Mouse (Mus musculus) gonadal fat pad, adult 2 months (tissue): ENCODE results near the gene Clic3. TPM values are rescaled to one million over a fixed set of nuclear protein-coding genes. Genes with fewer than 3 reads are reported as not detected.

Experiments used
- polyA plus RNA-seq: library from polyadenylated mRNA; depleted of rRNA; stranded (reverse); fragments of >200 nt; gene quantifications from 2 replicates; pipeline ENCODE4 v1.2.3, GENCODE M21; 2012; rRNA removed

The Clic3 gene
- polyA plus RNA-seq, 1 experiment: 188 TPM

Other genes with a start within 250 kb of the Clic3 start
- 57.5 and 77.6 TPM in 2 replicates for gene Nelfb, start 245.3 kb upstream of the Clic3 start, polyA plus RNA-seq
- gene Stpg3, start 242.2 kb upstream of the Clic3 start, polyA plus RNA-seq: 0.74 and 0.93 TPM in 2 replicates
- gene Fam166a, start 238.1 kb upstream of the Clic3 start, polyA plus RNA-seq: 1.8 and 3.4 TPM in 2 replicates
- gene Tubb4b, start 232.1 kb upstream of the Clic3 start, polyA plus RNA-seq: 468 and 584 TPM in 2 replicates
- not detected in 2 replicates for gene Slc34a3, start 222.5 kb upstream of the Clic3 start, polyA plus RNA-seq
- 0.04 and 0.09 TPM in 2 replicates for gene Rnf224, start 220.1 kb upstream of the Clic3 start, polyA plus RNA-seq
- 9.0 and 13.9 TPM in 2 replicates for gene Rnf208, start 214.6 kb upstream of the Clic3 start, polyA plus RNA-seq
- 0.19 and 0.59 TPM in 2 replicates for gene Cysrt1, start 214.4 kb upstream of the Clic3 start, polyA plus RNA-seq
- gene AL732309.1, start 210.0 kb upstream of the Clic3 start, polyA plus RNA-seq: 23.2 and 23.7 TPM in 2 replicates
- 63.3 and 66.2 TPM in 2 replicates for gene Tmem203, start 201.4 kb upstream of the Clic3 start, polyA plus RNA-seq
- gene Tprn, start 194.2 kb upstream of the Clic3 start, polyA plus RNA-seq: 11.4 and 20.5 TPM in 2 replicates
- 44.6 and 56.3 TPM in 2 replicates for gene Ssna1, start 184.4 kb upstream of the Clic3 start, polyA plus RNA-seq
- gene Anapc2, start 184.4 kb upstream of the Clic3 start, polyA plus RNA-seq: 119 and 122 TPM in 2 replicates
- gene Tmem210, start 168.7 kb upstream of the Clic3 start, polyA plus RNA-seq: 1.4 and 2.0 TPM in 2 replicates
- gene Lrrc26, start 166.9 kb upstream of the Clic3 start, polyA plus RNA-seq: 5.1 and 7.0 TPM in 2 replicates
- 0.12 and 0.15 TPM in 2 replicates for gene Grin1, start 137.7 kb upstream of the Clic3 start, polyA plus RNA-seq
- gene Man1b1, start 124.5 kb upstream of the Clic3 start, polyA plus RNA-seq: 11.2 and 25.1 TPM in 2 replicates
- gene Dpp7, start 100.5 kb upstream of the Clic3 start, polyA plus RNA-seq: 18.1 and 28.0 TPM in 2 replicates
- gene Uap1l1, start 91.2 kb upstream of the Clic3 start, polyA plus RNA-seq: 38.0 and 38.6 TPM in 2 replicates
- 3.0 and 4.3 TPM in 2 replicates for gene Sapcd2, start 84.5 kb upstream of the Clic3 start, polyA plus RNA-seq
- gene Entpd2, start 61.0 kb upstream of the Clic3 start, polyA plus RNA-seq: 64.7 and 75.2 TPM in 2 replicates
- 140 and 154 TPM in 2 replicates for gene Npdc1, start 57.5 kb upstream of the Clic3 start, polyA plus RNA-seq
- gene Fut7, start 33.6 kb upstream of the Clic3 start, polyA plus RNA-seq: 0.47 and 0.57 TPM in 2 replicates
- gene Abca2, start 28.1 kb upstream of the Clic3 start, polyA plus RNA-seq: 187 and 437 TPM in 2 replicates
- 124 and 139 TPM in 2 replicates for gene Paxx, start 4.3 kb downstream of the Clic3 start, polyA plus RNA-seq
- gene Ptgds, start 13.2 kb downstream of the Clic3 start, polyA plus RNA-seq: 1,300 and 1,863 TPM in 2 replicates
- 234 and 311 TPM in 2 replicates for gene Lcn12, start 37.1 kb downstream of the Clic3 start, polyA plus RNA-seq
- 19.2 and 54.8 TPM in 2 replicates for gene Fbxw5, start 43.9 kb downstream of the Clic3 start, polyA plus RNA-seq
- 15.1 and 15.8 TPM in 2 replicates for gene C8g, start 44.9 kb downstream of the Clic3 start, polyA plus RNA-seq
- gene Traf2, start 90.1 kb downstream of the Clic3 start, polyA plus RNA-seq: 13.7 and 17.0 TPM in 2 replicates
- 115 and 139 TPM in 2 replicates for gene Edf1, start 101.0 kb downstream of the Clic3 start, polyA plus RNA-seq
- gene Mamdc4, start 118.0 kb downstream of the Clic3 start, polyA plus RNA-seq: 8.0 and 13.4 TPM in 2 replicates
- 57.5 and 83.3 TPM in 2 replicates for gene Phpt1, start 118.4 kb downstream of the Clic3 start, polyA plus RNA-seq
- gene Ajm1, start 124.9 kb downstream of the Clic3 start, polyA plus RNA-seq: 1.4 and 2.0 TPM in 2 replicates
- gene Rabl6, start 151.7 kb downstream of the Clic3 start, polyA plus RNA-seq: 58.5 and 65.8 TPM in 2 replicates
- 1.0 and 1.6 TPM in 2 replicates for gene Ccdc183, start 160.8 kb downstream of the Clic3 start, polyA plus RNA-seq
- 72.5 and 74.2 TPM in 2 replicates for gene Tmem141, start 165.2 kb downstream of the Clic3 start, polyA plus RNA-seq
- 18.2 and 19.1 TPM in 2 replicates for gene Fcna, start 171.2 kb downstream of the Clic3 start, polyA plus RNA-seq
- 4,084 and 9,522 TPM in 2 replicates for gene Lcn8, start 196.3 kb downstream of the Clic3 start, polyA plus RNA-seq
- 3,609 and 5,181 TPM in 2 replicates for gene Lcn5, start 201.1 kb downstream of the Clic3 start, polyA plus RNA-seq
- gene Lcn6, start 219.9 kb downstream of the Clic3 start, polyA plus RNA-seq: 342 and 466 TPM in 2 replicates
- 996 and 1,118 TPM in 2 replicates for gene Lcn10, start 225.9 kb downstream of the Clic3 start, polyA plus RNA-seq
- 25.9 and 27.0 TPM in 2 replicates for gene Obp2a, start 243.2 kb downstream of the Clic3 start, polyA plus RNA-seq
- gene Bmyc, start 249.9 kb downstream of the Clic3 start, polyA plus RNA-seq: 208 and 344 TPM in 2 replicates